Mouse (Mus musculus): Measurements from ENCODE around the gene Cdh22.

Cdh22 gene

DNA sequence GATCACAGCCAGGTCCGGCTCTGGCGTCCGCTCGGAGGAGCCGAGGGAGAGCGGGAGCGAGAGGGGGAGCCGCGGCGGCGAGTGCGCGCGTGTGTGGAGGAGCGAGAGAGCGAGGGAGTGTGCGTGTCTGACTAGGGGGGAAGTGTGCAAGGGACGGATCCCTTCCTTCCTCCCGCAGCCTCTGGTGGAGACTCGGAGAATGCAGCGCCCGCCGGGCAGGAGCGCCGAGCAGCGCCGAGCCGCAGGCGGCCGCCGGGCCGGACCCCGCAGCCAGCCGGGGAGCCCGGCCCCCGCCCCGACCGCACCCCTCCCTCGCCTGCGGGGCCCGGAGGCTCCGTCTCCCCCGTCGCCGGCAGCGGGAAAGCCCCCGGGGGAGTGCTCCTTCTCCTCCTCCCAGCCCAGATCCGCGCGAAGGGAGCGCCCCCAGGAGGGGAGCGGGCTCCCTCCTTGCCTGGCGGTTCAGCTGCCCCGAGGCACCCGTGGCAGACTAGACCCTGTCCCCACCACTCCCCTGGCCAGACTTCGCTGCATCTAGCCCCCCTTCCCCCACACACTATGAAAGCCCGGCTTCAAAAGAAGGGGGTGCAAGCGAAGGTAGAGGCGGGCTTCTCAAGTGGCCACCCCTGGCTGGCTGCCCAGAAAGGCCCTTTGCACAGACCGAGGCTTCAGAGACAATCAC is at the start of gene Cdh22:
TSS of gene Cdh22 (minus strand) at position 241 of the 679 bp plus-strand sequence.
- DNase-seq (ENCODE audit: low read depth, low spot score) = no peak

DNA sequence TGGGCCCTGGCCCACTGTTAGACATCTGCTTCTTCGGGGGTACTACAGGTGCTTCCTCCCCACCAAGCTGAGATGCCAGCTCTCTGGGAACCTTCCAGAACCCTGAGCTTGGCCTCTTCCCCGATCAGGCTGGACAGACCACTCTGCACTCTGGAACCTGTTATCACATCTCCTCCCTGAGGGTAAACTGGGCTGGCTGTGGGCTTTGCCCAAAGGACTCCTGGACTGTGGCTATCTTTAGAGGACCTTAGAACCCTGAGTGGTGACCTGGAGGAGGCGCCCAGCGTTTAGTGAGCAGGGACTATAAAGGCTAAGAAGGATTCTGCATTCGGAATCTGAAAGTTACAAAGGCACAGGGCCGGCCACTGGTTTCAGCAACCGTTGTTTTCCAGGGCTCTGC is 49.7 kb upstream of the Cdh22 start:
- DNase-seq (ENCODE audit: low read depth, low spot score) = no peak

DNA sequence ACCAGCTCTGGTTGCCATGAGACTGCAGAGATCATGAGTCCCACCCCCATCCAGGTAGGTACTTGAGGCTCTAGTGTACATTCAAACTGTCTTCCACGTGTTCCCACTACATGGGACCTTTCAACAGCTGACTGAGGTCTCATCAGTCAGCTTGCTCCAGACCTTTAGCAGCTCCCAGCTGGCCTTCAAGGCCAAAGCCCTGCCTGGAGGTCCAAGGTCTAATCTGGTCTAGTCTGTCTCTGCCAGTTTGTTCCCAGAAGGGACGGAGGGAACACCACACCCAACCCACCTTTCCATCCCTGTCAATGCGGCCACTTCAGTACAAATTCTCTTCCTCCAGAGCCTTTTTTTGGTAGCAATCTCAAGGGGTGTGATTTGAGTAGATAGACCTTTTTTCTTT is 49.0 kb upstream of the Cdh22 start:
- DNase-seq (ENCODE audit: low read depth, low spot score) = no peak

DNA sequence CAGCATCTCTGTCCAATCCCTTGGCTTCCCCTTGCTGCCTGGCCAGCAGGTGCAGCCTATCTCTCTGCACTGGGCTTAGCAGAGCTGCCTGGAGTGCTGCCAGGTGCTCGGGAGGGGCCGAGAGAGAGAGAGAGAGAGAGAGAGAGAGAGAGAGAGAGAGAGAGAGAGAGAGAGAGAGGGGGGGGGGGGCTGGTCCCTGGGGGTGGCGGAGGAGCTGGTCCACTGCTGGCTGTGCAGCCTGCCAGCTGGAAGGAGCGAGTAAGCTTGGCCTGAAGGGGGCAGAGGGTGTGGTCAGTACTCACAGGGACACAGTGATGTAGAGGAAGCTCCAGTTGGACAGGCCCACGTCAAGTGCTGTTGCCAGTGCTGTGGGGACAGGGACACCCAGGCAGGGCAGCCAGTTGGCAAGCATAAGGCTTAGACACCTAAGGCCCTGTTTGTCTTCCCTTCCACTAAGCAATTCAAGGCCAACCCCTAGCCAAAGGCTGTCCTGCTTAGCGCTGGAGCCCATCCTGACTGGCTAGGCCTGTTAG is 47.2 kb upstream of the Cdh22 start:
- DNase-seq (ENCODE audit: low read depth, low spot score) = no peak

DNA sequence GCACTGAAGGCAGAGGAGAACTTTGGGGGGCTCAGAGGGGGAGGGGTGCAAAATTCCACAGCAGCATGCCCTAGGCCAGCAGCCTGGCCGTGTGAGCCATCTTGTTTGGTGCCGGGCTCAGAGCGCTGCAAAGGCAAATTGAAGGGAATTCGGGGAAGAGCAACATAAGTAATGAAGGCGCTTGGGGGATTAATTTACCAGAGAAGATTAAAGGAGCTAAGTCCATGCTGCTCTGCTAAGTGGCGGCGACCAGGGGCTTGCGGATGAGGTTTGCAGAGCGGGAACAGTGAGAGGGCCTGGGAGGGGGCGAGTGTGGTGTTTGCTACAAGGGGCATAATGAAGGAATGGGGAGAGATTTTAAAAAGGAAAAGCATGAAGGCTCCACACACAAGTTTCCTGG is 44.7 kb upstream of the Cdh22 start:
- no peak for DNase-seq (ENCODE audit: low read depth, low spot score)

DNA sequence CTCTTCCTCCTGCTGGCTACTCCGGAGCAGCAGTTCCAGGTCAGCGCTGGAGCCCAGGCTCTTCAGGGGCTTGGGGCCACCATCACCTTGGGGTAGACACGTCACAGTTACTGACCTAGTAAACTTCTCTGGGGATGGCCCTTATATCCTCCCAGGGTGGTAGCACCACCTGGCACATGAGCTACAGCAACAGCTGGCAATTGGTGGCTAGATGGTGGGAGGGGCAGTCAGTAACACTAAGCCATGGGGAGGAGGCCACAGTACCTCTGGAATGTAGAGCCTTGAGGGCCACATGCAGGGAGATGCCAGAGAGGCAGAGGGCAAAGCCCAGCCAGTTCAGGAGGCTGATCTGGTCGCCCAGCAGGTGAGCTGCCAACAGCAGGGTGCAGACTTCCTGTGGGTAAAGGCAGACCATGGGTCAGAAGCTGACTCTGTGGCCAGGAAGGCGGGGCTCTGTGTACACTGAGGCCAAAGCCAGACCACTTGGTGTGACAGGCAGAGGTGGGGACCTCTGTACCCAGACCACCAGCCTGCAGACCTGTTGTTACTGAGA is 42.6 kb upstream of the Cdh22 start:
- no peak for DNase-seq (ENCODE audit: low read depth, low spot score)

DNA sequence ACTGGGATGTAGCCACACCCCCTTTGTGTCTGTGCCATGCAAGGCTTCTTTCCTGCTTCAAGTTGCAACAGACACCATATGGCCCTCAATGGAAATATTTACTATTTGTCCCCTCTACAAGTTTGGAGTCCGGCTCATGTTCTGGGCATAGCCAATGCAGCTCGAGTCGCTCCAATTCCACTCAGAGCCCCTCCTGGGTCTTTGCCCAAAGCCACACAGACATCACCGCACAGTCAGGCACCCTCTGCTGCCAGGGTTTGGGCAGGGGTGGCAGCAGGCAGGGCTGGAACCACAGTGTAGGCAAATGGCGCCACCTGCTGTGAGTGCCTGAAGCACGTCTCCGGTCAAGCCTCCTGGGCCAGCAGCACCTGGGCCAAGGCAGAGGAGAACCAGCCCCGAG is 41.2 kb upstream of the Cdh22 start:
- no peak for DNase-seq (ENCODE audit: low read depth, low spot score)

DNA sequence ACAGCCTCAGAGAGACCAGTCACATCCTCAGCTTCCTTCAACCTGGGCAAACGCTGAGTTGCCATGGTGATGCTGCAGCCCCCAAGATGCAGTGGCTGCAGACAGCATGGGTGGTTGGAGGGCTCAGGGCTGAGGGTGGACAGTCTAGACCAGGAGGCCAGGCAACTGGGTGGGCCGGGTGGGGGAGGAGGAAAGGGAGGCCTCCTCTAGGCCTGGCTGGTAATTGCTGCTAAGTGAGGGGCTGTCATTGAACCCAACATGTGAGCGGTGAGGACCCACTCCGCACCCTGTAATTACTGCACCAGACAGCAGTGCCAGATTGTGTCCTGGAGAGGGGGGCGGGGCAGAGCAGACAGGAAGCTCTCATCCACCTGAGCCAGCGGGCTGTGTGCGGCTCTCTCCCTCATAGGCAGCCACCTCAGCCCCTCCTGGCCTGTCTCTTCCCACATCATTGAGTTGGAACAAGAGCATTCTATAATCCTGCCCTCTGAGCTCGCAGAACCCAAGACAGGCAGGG is 40.5 kb upstream of the Cdh22 start:
- DNase-seq (ENCODE audit: low read depth, low spot score) = no peak

DNA sequence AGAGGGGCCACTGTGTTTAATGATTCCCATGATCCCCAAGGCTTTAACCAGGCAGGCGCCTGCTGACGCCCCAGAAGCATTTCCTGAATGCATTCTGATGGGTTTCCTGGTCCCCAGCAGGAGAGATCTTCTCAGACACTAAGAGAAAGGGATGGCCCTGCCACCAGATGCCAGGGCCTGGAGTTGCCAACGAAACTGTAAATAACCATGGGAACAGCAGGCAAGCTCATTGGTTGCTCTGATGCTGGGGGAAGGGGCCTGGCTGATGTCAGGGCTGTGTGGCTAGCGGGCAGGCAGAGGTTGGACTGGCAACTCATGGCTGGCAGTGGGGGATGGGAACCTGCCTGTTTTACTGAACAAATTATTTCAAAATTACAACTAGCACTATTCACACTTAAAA is 38.9 kb upstream of the Cdh22 start:
- no peak for DNase-seq (ENCODE audit: low read depth, low spot score)

DNA sequence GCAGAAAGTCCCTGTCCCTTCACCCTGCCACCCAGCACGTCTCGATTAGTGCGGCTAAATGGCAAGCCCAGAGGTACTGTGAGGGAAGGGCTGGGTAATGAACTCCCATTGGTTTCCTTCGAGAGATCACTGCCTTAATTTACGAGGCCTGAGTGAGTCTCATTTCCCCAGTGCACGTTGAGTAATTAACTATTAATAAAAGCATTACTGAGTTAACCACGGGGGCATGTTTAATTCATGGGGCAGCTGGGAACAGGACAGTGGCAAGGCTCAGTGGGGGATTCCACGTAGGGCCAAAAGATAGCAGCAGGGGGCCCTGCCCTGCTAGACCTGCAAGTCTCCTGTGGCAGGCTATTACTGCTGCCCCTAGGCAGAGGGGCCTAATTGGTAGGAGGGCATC is 36.7 kb upstream of the Cdh22 start:
- no peak for DNase-seq (ENCODE audit: low read depth, low spot score)

DNA sequence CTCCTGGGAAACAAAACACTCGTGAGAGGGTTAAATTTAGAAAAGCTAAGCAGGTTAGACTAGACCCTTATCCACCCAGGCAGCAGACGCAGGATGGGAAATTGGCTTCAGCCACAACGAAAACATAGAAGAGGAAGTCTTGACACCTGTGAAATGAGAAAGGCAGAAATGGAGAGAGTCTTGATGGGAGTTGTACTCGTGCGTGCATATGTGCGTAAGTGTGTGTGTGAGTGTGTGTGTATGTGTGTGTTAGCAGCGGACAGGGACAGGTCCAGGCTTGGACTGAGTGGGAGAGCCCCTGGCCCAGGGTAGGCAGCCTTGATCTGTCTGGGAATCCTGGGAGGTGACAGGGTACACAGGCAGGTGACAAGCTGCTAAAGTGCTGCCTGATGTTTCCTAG is 36.2 kb upstream of the Cdh22 start:
- DNase-seq (ENCODE audit: low read depth, low spot score) = no peak

DNA sequence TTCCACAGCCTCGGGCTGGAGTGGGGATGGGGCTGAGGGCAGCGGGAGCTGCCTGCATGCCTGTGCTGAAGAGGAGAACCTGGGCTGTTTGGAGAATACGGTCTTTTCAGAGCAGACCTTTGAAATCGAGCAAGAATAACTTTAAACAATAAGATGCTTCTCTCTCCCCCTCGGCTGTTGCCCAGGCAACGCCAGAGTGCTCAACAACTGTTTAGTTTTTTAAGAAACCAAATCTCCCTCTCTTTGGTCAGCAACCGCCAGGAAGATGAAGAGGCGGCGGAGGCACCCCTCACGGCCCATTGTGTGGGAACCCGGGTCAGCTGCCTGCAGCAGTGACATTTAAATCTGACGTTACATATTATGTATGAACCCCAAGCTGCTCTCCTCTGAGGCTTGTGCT is 32.1 kb upstream of the Cdh22 start:
- DNase-seq (ENCODE audit: low read depth, low spot score) = no peak

DNA sequence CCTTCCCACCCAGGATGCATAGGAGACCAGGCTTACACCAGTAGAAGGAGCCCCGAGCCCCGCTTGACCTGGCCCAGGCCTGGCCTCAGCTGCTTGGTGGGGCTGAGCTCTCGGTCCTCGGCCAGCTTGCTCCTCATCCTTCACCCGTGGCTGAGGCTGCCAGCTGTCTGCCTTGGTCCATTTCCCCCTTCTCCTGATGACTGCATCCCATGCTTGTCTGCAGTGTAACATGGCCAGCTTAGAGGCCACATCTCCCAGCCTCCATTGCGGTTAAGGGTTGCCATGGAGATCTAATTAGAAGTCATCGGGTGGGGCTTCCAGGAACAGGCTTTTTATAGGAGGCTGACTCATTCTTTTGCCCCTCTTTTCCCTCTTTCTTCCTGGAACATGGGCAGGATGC is 29.2 kb upstream of the Cdh22 start:
- no peak for DNase-seq (ENCODE audit: low read depth, low spot score)

DNA sequence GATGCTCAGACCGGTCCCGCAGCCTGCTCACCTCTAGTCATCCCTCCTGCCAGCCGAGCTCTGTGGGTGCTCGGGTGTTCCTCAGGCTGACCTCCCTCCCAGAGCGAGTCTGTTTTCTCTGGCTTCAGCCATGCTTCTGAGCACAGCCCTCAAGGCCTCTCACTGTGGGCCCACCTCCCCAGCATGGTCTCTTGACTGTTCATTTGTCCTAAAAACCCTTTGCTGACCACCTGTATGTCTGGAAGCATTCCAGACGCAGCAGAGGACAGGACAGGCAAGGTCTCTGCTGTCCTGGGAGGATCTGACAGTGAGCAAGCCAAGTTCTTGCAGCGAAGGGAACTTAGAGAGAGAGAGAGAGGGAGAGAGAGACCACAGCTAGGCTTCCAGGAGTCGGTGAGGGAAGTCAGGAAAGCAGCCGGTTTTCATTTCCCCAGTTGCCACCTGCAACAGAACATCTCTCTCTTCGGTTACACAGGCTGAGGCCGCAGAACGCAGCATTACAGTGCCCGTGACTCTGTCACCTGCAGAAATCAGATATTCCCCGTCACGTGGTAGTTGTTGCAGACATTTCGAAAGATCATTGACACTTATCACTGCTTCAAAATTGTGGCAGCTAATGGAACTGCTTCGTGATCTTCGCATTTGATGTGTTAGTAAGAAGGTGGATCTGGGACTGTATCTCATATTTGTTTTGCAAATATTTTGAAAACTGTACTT is 27.8 kb upstream of the Cdh22 start:
- DNase-seq (ENCODE audit: low read depth, low spot score) = no peak

DNA sequence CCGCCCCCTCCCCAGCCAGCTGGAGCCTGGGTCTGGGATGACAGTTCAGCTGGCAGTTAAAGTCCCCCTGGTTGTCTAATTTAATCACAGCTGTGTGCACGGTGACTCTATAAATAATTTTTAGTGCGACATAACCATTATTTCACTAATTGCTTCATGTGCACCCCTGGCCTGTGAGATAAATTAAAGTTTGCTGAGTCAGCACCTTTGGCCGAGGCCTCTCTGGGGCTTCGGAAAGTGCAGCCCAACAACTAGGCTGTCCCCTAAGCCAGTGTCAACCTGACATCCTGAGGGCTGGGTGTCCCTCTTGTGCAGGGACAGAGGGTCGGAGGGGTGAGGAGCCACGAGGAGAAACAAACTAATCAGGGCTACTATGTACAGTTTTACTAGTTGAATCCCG is 25.2 kb upstream of the Cdh22 start:
- no peak for DNase-seq (ENCODE audit: low read depth, low spot score)

DNA sequence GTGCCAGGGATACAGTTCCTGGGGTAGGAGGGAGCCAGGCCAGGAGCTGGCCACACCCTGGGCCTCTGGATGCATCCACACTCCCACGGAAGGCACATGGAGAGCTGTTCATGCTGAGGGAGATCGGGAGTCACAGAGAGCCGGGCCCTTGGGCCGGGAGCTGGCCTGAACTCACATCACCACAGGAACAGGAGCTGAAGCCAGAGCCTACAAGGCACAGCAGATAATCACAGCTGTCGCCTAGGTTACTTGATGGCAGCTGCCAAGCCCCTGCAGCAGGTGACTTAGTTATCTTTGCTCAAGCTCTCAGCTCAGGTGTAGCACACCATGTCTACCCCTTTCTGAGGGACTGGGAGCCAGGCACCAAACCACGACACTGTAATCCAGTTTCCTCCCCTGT is 23.7 kb upstream of the Cdh22 start:
- DNase-seq (ENCODE audit: low read depth, low spot score) = no peak

DNA sequence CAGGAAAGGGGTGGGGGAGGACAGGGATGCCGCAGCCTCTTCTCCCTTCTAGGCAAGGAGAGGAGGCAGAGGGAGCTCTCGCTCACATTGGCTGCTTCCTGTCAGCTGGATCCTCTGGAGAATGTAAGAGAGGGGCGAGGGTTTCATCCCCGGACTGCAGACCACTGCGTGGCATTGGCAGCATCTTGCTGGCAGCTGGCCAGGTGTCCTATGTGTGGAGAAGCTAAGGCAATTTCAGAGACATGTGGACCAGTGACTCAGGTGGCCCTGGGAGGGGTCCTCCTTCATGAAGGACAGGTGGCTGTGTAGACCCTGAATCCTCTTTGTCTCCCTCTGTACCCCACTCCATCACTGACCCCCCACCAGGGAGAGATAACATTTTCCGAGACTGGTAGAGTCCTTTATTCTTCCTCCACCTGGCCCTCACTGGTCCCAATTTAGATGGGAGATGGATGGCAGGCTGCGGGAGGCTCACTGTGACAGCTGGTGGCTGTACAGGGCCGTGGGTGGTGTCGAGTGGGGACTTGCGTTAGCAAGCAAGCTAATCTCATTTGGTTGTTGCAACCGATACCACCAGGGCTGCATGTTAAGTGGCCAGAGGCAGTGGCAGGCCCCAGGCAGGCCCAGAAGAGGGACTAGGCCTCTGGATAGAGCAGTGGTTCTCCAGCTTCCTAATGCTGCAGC is 22.6 kb upstream of the Cdh22 start:
- DNase-seq (ENCODE audit: low read depth, low spot score) = no peak

DNA sequence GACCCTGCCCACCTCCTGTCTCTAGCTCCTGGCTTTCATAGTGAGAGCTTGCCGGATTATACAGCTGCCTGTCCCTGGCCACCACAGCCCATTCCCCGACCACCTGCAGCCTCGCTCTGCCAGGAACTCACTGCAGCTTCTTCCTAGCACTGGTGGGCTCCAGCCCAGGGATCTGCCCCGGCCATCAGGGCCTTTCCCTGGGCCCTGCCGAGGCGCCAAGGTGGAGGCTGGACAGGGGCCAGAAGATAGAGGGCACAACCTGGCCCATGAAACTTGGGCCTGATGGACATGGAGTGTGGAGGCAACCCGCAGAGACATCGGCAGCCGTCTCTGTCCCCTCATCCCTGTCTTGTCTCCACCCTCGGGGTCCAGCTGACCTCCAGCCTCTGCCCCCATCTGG is 21.6 kb upstream of the Cdh22 start:
- DNase-seq (ENCODE audit: low read depth, low spot score) = no peak

DNA sequence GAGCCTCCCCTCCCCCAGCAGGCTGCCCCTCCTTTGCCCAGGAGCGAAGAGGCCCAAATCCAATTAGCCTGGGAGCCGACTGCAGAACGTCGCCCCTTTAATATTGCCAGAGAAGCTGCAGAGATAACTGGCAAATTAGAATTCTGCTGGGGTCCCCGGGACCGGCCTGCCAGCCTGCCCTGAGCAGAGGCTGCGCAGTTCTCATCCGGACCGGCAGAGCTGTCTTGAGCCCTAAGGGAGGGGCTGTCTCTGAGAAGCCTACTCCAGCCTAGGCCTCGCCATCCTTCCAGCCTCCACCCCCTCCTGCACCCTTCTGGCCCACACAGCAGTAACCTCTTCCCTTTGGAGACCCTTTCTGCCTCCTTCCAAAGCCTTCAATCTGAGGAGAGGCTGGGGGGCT is 19.2 kb upstream of the Cdh22 start:
- no peak for DNase-seq (ENCODE audit: low read depth, low spot score)

DNA sequence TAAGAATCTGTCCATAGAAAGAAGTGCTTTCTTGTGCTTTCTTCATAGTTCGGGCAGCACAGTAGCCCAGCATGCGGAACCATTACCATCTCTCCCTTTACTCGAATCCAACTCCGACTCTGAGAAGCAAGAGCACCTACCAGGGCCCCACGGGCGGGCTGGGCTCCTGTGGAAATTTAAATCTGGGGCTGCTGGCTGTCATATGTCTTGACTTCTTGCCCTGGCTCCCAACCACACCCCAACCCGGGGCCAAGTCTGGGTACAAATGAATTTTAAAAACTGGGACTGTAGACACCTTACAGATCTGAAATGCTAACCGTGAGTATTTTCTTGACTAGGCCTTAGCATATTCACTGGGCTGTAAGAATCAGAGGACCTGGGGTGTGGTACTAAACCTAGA is 18.6 kb upstream of the Cdh22 start:
- no peak for DNase-seq (ENCODE audit: low read depth, low spot score)

DNA sequence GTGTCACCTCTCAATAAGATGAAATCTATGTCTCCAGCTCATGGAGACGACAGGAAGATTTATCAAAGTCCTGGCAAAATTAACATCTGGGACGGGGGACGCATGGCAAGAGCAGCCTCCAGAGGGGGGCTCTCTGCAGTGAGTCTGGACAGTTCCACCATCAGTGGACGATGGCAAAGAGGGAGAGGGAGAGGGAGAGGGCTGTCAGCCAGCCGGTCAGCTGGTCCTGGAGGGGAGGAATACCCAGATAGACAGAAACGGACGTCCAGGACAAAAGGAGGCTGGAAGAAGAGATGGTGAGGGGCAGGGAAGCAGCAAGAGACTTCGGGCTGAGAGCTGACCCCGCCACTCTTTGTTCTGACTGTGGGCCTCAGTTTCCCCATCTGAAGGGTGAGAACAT is 18.1 kb upstream of the Cdh22 start:
- no peak for DNase-seq (ENCODE audit: low read depth, low spot score)

DNA sequence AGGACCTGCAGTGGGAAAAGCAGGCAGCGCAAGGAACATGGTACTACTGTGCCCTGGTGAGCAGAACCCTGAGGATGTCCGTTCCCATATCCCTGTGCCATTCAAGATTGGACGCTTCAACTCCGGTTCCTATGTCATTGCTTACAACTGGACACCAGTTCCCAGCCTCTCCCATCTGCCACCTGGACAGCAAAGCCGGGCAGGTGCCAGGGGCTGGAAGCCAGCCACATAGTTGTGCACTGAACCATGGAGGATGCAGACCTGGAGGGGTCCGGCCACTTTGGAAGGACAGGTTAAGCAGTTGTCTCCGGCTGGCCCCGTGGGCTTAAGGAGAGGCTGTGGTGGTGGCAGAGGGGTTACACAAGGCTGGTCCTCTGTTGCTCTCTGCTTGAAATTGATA is 17.7 kb upstream of the Cdh22 start:
- no peak for DNase-seq (ENCODE audit: low read depth, low spot score)

All from c-Kit-negative CD71-positive TER-119-positive erythroid progenitor cells, embryonic 14.5 days (primary cell).